Mouse (Mus musculus) myocyte (in vitro differentiated cells): ENCODE measurements around the gene Ubr3. TPM values are rescaled to one million over a fixed set of nuclear protein-coding genes. Genes with fewer than 3 reads are reported as not detected.
"Not testable (repeated sequence)": the region's sequence is repeated elsewhere in the genome, so short reads cannot be mapped to it uniquely, and the experiment has no call there.

Source experiments
- H3K27me3 ChIP-seq: one replicate; pipeline ENCODE4 v1.6.1; 2011; ENCODE audit not compliant: control insufficient read depth, insufficient read depth, insufficient read length
- H3K36me3 ChIP-seq: one replicate; pipeline ENCODE4 v1.6.1; 2011; ENCODE audit not compliant: control insufficient read depth, insufficient read depth
- H3K4me2 ChIP-seq: one replicate; pipeline ENCODE4 v1.6.1; 2011; ENCODE audit warnings: low read depth, control low read depth
- H3K4me3 ChIP-seq: one replicate; pipeline ENCODE4 v1.5.1; 2011; ENCODE audit warnings: mild to moderate bottlenecking, control low read depth, moderate library complexity
- H3K79me2 ChIP-seq: one replicate; pipeline ENCODE4 v1.6.1; 2011; ENCODE audit not compliant: control insufficient read depth, insufficient read depth
- H3ac ChIP-seq: one replicate; pipeline ENCODE4 v1.6.1; 2011; ENCODE audit not compliant: control insufficient read depth, insufficient read length
- CEBPB ChIP-seq: IDR thresholded peaks from 2 replicates; pipeline ENCODE4 v1.6.1; 2011; ENCODE audit warnings: mild to moderate bottlenecking, moderate library complexity; ENCODE audit not compliant: poor library complexity, insufficient read depth, severe bottlenecking
- E2F4 ChIP-seq: IDR thresholded peaks from one replicate; pipeline ENCODE4 v1.6.1; 2011; ENCODE audit warnings: mild to moderate bottlenecking, control low read depth, moderate library complexity; ENCODE audit not compliant: insufficient read depth
- MAX ChIP-seq: IDR thresholded peaks from one replicate; pipeline ENCODE4 v1.6.1; 2011; ENCODE audit warnings: low read depth, mild to moderate bottlenecking, control low read depth
- MYOD1 ChIP-seq, 3 experiments: IDR thresholded peaks; one replicate each; pipeline ENCODE4 v1.6.1; 2011; ENCODE audit warnings: control low read depth in 2 of 3, low read depth in 2 of 3, mild to moderate bottlenecking in 2 of 3, moderate library complexity in 1 of 3; ENCODE audit not compliant: insufficient read length in 2 of 3, control insufficient read depth in 1 of 3
- MYOG ChIP-seq, 3 experiments: IDR thresholded peaks; one replicate each; pipeline ENCODE4 v1.6.1; 2011; ENCODE audit warnings: control low read depth in 2 of 3, low read depth in 2 of 3, mild to moderate bottlenecking in 2 of 3; ENCODE audit not compliant: insufficient read length in 2 of 3, control insufficient read depth in 1 of 3, insufficient read depth in 1 of 3
- POLR2A ChIP-seq: IDR thresholded peaks from one replicate; pipeline ENCODE4 v1.6.1; 2011; ENCODE audit warnings: low read depth, mild to moderate bottlenecking, control low read depth, moderate library complexity; ENCODE audit not compliant: insufficient read length
- POLR2AphosphoS2 ChIP-seq: IDR thresholded peaks from one replicate; pipeline ENCODE4 v1.6.1; 2011; ENCODE audit warnings: low read depth, control low read depth; ENCODE audit not compliant: insufficient read length
- REST ChIP-seq: IDR thresholded peaks from one replicate; pipeline ENCODE4 v1.6.1; 2011; ENCODE audit warnings: mild to moderate bottlenecking, control low read depth, moderate library complexity; ENCODE audit not compliant: insufficient read depth, insufficient read length
- SRF ChIP-seq: IDR thresholded peaks from one replicate; pipeline ENCODE4 v1.6.1; 2011; ENCODE audit warnings: low read depth; ENCODE audit not compliant: control insufficient read depth, insufficient read length
- TCF12 ChIP-seq: IDR thresholded peaks from one replicate; pipeline ENCODE4 v1.6.1; 2011; ENCODE audit warnings: mild to moderate bottlenecking, control low read depth; ENCODE audit not compliant: poor library complexity, insufficient read depth, severe bottlenecking
- TCF3 ChIP-seq: IDR thresholded peaks from one replicate; pipeline ENCODE4 v1.6.1; 2011; ENCODE audit warnings: low read depth, control low read depth; ENCODE audit not compliant: insufficient read length
- USF1 ChIP-seq: IDR thresholded peaks from one replicate; pipeline ENCODE4 v1.6.1; 2011; ENCODE audit warnings: low read depth, mild to moderate bottlenecking, control low read depth, moderate library complexity
- polyA plus RNA-seq: library from polyadenylated mRNA; unstranded; fragments of >200 nt; fragmentation: generic; extraction: Trizol; gene quantifications from one replicate; pipeline ENCODE4 v1.2.1, GENCODE M21; 2012; ENCODE audit warnings: missing spikeins

Gene Ubr3
- polyA plus RNA-seq, 1 experiment: 12.4 TPM

DNA sequence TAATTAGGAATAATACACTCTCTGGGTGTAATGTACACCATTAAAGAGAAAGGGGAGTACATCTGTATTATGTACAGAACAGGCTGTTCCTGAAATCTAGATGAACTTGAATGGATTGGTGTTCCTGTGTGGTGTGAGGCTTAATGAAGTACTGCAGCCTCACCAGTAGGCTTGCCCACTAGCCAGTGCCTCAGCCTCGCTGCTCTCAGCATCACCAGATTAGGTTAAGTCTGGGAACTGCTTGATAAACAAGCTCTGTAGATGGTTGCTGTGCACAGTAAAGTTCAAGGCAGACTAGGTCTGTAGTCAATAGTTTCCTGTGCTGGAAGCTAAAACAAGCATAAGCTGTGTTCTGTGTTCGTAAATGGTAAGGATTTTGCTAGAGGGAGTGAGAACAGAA is 60.6 kb downstream of the Ubr3 start:
- Histone ChIP-seq H3K4me2 (no peak overlapping the region), H3K27me3 (no peaks in the 10 kb centered on the region), H3K36me3 (peaks cover 18% of the 10 kb centered on the region), H3K79me2 (no peaks in the 10 kb centered on the region), H3K4me3 (no peak overlapping the region), H3ac (no peak overlapping the region)
- TF ChIP-seq MYOD1 (IDR thresholded peaks at IDR 0.05; ENCODE audit: control insufficient read depth in 1 of 3, insufficient read length in 2 of 3, low read depth in 2 of 3) (no peak), CEBPB (no peak), POLR2A (no peak), REST (no peak), TCF3 (no peak), POLR2AphosphoS2 (no peak), MYOG (IDR thresholded peaks at IDR 0.05; ENCODE audit: control insufficient read depth in 1 of 3, insufficient read depth in 1 of 3, insufficient read length in 2 of 3, low read depth in 2 of 3) (no peak), SRF (no peak)

DNA sequence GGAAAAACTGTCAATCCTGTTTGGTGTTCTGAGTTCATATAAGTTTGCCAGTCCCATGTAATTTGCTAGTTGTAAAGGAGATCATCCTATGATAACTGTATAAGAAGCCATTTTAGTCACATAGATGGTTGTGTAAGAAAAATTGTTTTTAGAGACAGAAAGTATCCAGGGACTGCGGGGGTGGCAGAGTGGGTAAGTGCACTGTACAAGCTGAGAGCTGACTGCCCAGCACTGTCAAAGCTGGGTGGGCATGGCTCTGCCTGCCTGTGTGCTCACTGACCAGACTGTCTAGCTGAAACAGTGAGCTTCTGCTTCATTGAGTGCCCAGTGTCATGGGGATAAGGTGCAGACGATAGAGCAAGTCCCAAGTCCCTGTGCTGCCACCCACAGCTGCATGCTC is 77.8 kb downstream of the Ubr3 start:
- H3K79me2 ChIP-seq: no peaks in the 10 kb centered on the region
- no peak overlapping the region for H3K4me2 ChIP-seq
- no peaks in the 10 kb centered on the region for H3K27me3 ChIP-seq
- no peak overlapping the region for H3K4me3 ChIP-seq
- H3K36me3 ChIP-seq: peaks cover 52% of the 10 kb centered on the region
- TF ChIP-seq E2F4: no peak
- TF ChIP-seq TCF12: no peak
- no peak for TF ChIP-seq REST
- H3ac ChIP-seq: no peak overlapping the region

- Histone ChIP-seq H3ac (no peak overlapping the region), H3K4me3 (no peak overlapping the region), H3K79me2 (no peaks in the 10 kb centered on the region), H3K4me2 (no peak overlapping the region), H3K27me3 (no peaks in the 10 kb centered on the region), H3K36me3 (peaks cover 33% of the 10 kb centered on the region)
- TF ChIP-seq TCF12: no peak
- no peak for TF ChIP-seq REST
- TF ChIP-seq MYOG (IDR thresholded peaks at IDR 0.05; ENCODE audit: control insufficient read depth in 1 of 3, insufficient read depth in 1 of 3, insufficient read length in 2 of 3, low read depth in 2 of 3): no peak
- TF ChIP-seq MYOD1 (IDR thresholded peaks at IDR 0.05; ENCODE audit: control insufficient read depth in 1 of 3, insufficient read length in 2 of 3, low read depth in 2 of 3): no peak
- no peak for TF ChIP-seq POLR2AphosphoS2
- no peak for TF ChIP-seq CEBPB
- no peak for TF ChIP-seq SRF
- TF ChIP-seq USF1: no peak
Measured at GRCm38 (mm10) chr2:69989224-69989623, 92.2 kb downstream of the Ubr3 start.

DNA sequence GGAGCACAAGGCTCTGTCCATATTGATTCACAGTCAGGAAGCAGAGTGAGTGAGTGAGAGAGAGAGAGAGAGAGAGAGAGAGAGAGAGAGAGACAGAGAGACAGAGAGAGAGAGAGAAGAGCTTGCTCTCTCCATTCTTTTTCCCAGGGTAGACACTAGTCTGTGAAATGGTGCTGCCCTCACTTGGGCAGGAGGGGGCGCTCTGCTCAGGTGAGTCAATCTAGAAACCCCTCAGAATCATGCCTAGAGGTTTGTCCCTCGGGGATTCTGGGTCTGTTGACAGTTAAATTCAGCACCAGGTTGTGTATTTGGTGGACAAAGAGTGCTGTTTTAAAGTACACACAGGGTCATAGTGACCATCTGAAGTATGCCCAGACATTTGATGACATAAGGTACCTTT is 93.6 kb downstream of the Ubr3 start:
- H3K4me2 ChIP-seq: no peak overlapping the region
- no peak for TF ChIP-seq MYOD1 (IDR thresholded peaks at IDR 0.05; ENCODE audit: control insufficient read depth in 1 of 3, insufficient read length in 2 of 3, low read depth in 2 of 3)
- TF ChIP-seq MYOG (IDR thresholded peaks at IDR 0.05; ENCODE audit: control insufficient read depth in 1 of 3, insufficient read depth in 1 of 3, insufficient read length in 2 of 3, low read depth in 2 of 3): no peak
- no peak for TF ChIP-seq POLR2AphosphoS2
- no peak for TF ChIP-seq TCF12
- H3K27me3 ChIP-seq: no peaks in the 10 kb centered on the region
- no peak overlapping the region for H3ac ChIP-seq
- H3K36me3 ChIP-seq: peaks cover 28% of the 10 kb centered on the region
- no peaks in the 10 kb centered on the region for H3K79me2 ChIP-seq
- no peak overlapping the region for H3K4me3 ChIP-seq

GRCm38 (mm10) chr2:69994082-69994736 is 97.2 kb downstream of the Ubr3 start:
- H3K36me3 ChIP-seq: peaks cover 44% of the 10 kb centered on the region
- H3K4me3 ChIP-seq, H3K4me2 ChIP-seq, H3ac ChIP-seq, H3K27me3 ChIP-seq, H3K79me2 ChIP-seq: not testable (repeated sequence)

- peaks cover 45% of the 10 kb centered on the region for H3K36me3 ChIP-seq
- no peak overlapping the region for H3K4me2 ChIP-seq
- no peak for TF ChIP-seq SRF
- TF ChIP-seq TCF3: no peak
- TF ChIP-seq MYOG (IDR thresholded peaks at IDR 0.05; ENCODE audit: control insufficient read depth in 1 of 3, insufficient read depth in 1 of 3, insufficient read length in 2 of 3, low read depth in 2 of 3): no peak
- no peak for TF ChIP-seq CEBPB
- TF ChIP-seq REST: no peak
- TF ChIP-seq POLR2AphosphoS2: no peak
- TF ChIP-seq MAX: no peak
- TF ChIP-seq MYOD1 (IDR thresholded peaks at IDR 0.05; ENCODE audit: control insufficient read depth in 1 of 3, insufficient read length in 2 of 3, low read depth in 2 of 3): no peak
- no peak for TF ChIP-seq USF1
Measured at GRCm38 (mm10) chr2:69994779-69995178, 97.7 kb downstream of the Ubr3 start.

More at GRCm38 (mm10) chr2:69994779-69995178, 97.7 kb downstream of the Ubr3 start:
- Histone ChIP-seq H3ac (no peak overlapping the region), H3K79me2 (no peaks in the 10 kb centered on the region), H3K4me3 (no peak overlapping the region), H3K27me3 (no peaks in the 10 kb centered on the region)
